ENCODE assay signal across 10 mouse cellular contexts in the genomic region with DNA sequence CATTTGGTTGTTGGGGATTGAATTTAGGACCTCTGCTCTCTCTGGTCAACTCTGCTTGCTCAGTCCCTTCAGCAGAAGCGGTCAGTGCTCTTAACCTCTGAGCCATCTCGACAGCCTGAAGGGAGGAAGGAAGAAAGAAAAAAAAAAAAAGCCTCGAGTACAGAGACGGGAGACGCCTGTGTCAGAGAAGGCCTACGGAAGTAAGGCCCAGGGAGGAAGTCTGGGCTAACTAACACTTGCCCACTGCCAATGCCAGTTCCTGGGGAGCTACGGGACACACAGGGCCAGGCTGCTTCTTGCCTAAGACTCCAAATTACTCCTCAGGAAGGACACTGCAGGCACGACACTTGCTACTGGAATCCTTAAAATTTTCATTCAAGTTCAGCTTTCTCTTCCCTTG. TPM values are rescaled to one million over a fixed set of nuclear protein-coding genes. Genes with fewer than 3 reads are reported as not detected.
DNase-seq lines count a peak whose midpoint lies in the region; ATAC-seq and TF ChIP-seq lines count a peak whose summit lies in the region.
"Had no signal": no experiment of that assay in that cellular context is flagged by ENCODE, and none has a peak within 500 bp of the region (broad histone marks: within the 10 kb centered on the region; RNA-seq: fewer than 3 reads in every experiment).

No protein-coding gene starts in this region.

- no peak overlapping the region for H3K27ac ChIP-seq in hindbrain, embryonic 13.5 days
- H3K27ac ChIP-seq in hindbrain, embryonic 14.5 days = no peak overlapping the region
- 0 out of 2 replicates have a peak overlapping the region, but pooled peaks have one; percentile 8 for H3K27ac ChIP-seq in spleen, adult 2 months (ENCODE audit: insufficient read depth, low read length)
- peak overlapping the region; percentile 20; the same call in 1 of the 2 replicates for H3K27ac ChIP-seq in heart, embryonic 15.5 days
- H3K27ac ChIP-seq: embryonic facial prominence, embryonic 12.5 days had no signal

- no peak for TF ChIP-seq POLR2A in spleen, adult 2 months (IDR thresholded peaks at IDR 0.05; ENCODE audit: low read depth, low read length)

- 71% methylated on average over 8 of the region's 8 CpGs for WGBS in hindbrain, embryonic 13.5 days
- WGBS in hindbrain, embryonic 14.5 days = 78% methylated on average over 8 of the region's 8 CpGs
- WGBS in spleen, adult 2 months = 19% methylated on average over 8 of the region's 8 CpGs
- WGBS in heart, embryonic 15.5 days = 47% methylated on average over 8 of the region's 8 CpGs

- DNase-seq in hindbrain, embryonic 14.5 days (ENCODE audit: low spot score) = no peak
- DNase-seq in spleen, adult 2 months (ENCODE audit: low read depth in 1 of 2, low spot score in 2 of 2) = peak in 1 of 2 experiments; percentile 19
- DNase-seq in spleen, adult 18-20 months = no peak
- peak; percentile 50 for DNase-seq in naive thymus-derived CD4-positive, alpha-beta T cell, adult 2 months (ENCODE audit: low read depth)
- no peak for DNase-seq in ovary, postnatal 36 days (ENCODE audit: low spot score)
- no peak for DNase-seq in cerebellum, adult 9-10 months

- no peak for TF ChIP-seq CTCF in spleen, adult 2 months (IDR thresholded peaks at IDR 0.05; ENCODE audit: extremely low read depth, insufficient read depth, insufficient read length, insufficient replicate concordance)

- H3K9me3 ChIP-seq in hindbrain, embryonic 13.5 days = no peaks in the 10 kb centered on the region
- H3K9me3 ChIP-seq in hindbrain, embryonic 14.5 days (ENCODE audit: control insufficient read depth, low read length) = no peaks in the 10 kb centered on the region
- H3K9me3 ChIP-seq in heart, embryonic 15.5 days (replicated peaks) = no peaks in the 10 kb centered on the region
- H3K9me3 ChIP-seq: embryonic facial prominence, embryonic 12.5 days had no signal

- H3K4me2 ChIP-seq in hindbrain, embryonic 13.5 days = no peak overlapping the region
- H3K4me2 ChIP-seq in hindbrain, embryonic 14.5 days (replicated peaks) = no peak overlapping the region
- no peak overlapping the region for H3K4me2 ChIP-seq in heart, embryonic 15.5 days
- H3K4me2 ChIP-seq: embryonic facial prominence, embryonic 12.5 days had no signal

- H3K9ac ChIP-seq in hindbrain, embryonic 13.5 days = peak overlapping the region; percentile 24; the same call in 1 of the 2 replicates
- no peak overlapping the region for H3K9ac ChIP-seq in hindbrain, embryonic 14.5 days
- H3K9ac ChIP-seq in heart, embryonic 15.5 days = no peak overlapping the region
- H3K9ac ChIP-seq: embryonic facial prominence, embryonic 12.5 days had no signal

- no peaks in the 10 kb centered on the region for H3K36me3 ChIP-seq in hindbrain, embryonic 13.5 days
- H3K36me3 ChIP-seq in hindbrain, embryonic 14.5 days (replicated peaks; ENCODE audit: control insufficient read depth, insufficient read depth) = no peaks in the 10 kb centered on the region
- H3K36me3 ChIP-seq in spleen, adult 2 months (ENCODE audit: control insufficient read depth, insufficient read depth, low read length) = 0 out of 2 replicates have a peak, but pooled peaks cover 2% of the 10 kb centered on the region
- no peaks in the 10 kb centered on the region for H3K36me3 ChIP-seq in heart, embryonic 15.5 days
- H3K36me3 ChIP-seq: embryonic facial prominence, embryonic 12.5 days had no signal

- H3K27me3 ChIP-seq in hindbrain, embryonic 13.5 days = no peaks in the 10 kb centered on the region
- H3K27me3 ChIP-seq in hindbrain, embryonic 14.5 days (ENCODE audit: control insufficient read depth, insufficient read depth, low read length) = no peaks in the 10 kb centered on the region
- no peaks in the 10 kb centered on the region for H3K27me3 ChIP-seq in spleen, adult 2 months (ENCODE audit: control insufficient read depth, insufficient read depth, low read length)
- no peaks in the 10 kb centered on the region for H3K27me3 ChIP-seq in heart, embryonic 15.5 days
- H3K27me3 ChIP-seq: embryonic facial prominence, embryonic 12.5 days had no signal

- no peak overlapping the region for H3K4me3 ChIP-seq in hindbrain, embryonic 13.5 days
- no peak overlapping the region for H3K4me3 ChIP-seq in hindbrain, embryonic 14.5 days (replicated peaks; ENCODE audit: low read length)
- no peak overlapping the region for H3K4me3 ChIP-seq in spleen, adult 2 months (ENCODE audit: extremely low read depth, insufficient read depth, insufficient read length)
- no peak overlapping the region for H3K4me3 ChIP-seq in heart, embryonic 15.5 days
- H3K4me3 ChIP-seq: embryonic facial prominence, embryonic 12.5 days; myocyte had no signal

- no peak for ATAC-seq in hindbrain, embryonic 13.5 days (ENCODE audit: low FRiP score)
- ATAC-seq in hindbrain, embryonic 14.5 days (ENCODE audit: low FRiP score) = no peak
- no peak for ATAC-seq in heart, embryonic 15.5 days (replicated peaks; ENCODE audit: insufficient number of reproducible peaks, insufficient read depth, low FRiP score, low read depth)

- H3K4me1 ChIP-seq in hindbrain, embryonic 13.5 days (replicated peaks) = peaks cover 14% of the 10 kb centered on the region
- no peaks in the 10 kb centered on the region for H3K4me1 ChIP-seq in hindbrain, embryonic 14.5 days (replicated peaks; ENCODE audit: control insufficient read depth, insufficient read depth, low read length)
- H3K4me1 ChIP-seq in spleen, adult 2 months (ENCODE audit: control insufficient read depth, insufficient read depth, insufficient read length) = peaks cover 31% of the 10 kb centered on the region; the same call in 1 of the 2 replicates
- peaks cover 4% of the 10 kb centered on the region; the same call in 1 of the 2 replicates for H3K4me1 ChIP-seq in heart, embryonic 15.5 days (replicated peaks)

RNA-seq across cellular contexts. Expression of a gene that starts 15.1 kb away (rescaled TPM):
- polyA plus RNA-seq in hindbrain, embryonic 13.5 days (2015; fragmentation: Nextera tagmentation; extraction: Ambion mirVana) = 1.9 and 2.0 TPM in 2 replicates
- polyA plus RNA-seq in hindbrain, embryonic 14.5 days (2014; fragmentation: Nextera tagmentation; extraction: Ambion mirVana) = 2.6 TPM in 2 replicates
- polyA plus RNA-seq in spleen, adult 2 months (2012; rRNA removed) = 2.9 and 3.6 TPM in 2 replicates
- 1.6 and 2.2 TPM in 2 replicates for polyA plus RNA-seq in heart, embryonic 15.5 days (2015; fragmentation: Nextera tagmentation; extraction: Ambion mirVana)

Comparison
In these comparisons a context has a peak if more than half of its experiments do, and no peak if none do; other contexts are left out.
1. H3K27ac ChIP-seq: peak in spleen, adult 2 months (single experiment) and heart, embryonic 15.5 days (single experiment); none in hindbrain, embryonic 13.5 days (single experiment) and hindbrain, embryonic 14.5 days (single experiment).